Mouse (Mus musculus): Measurements from ENCODE around the gene Ppp6r2. TPM values are rescaled to one million over a fixed set of nuclear protein-coding genes. Genes with fewer than 3 reads are reported as not detected.

Ppp6r2 gene
- polyA plus RNA-seq (2015; fragmentation: Nextera tagmentation; extraction: Ambion mirVana), result 21.6 and 23.9 TPM in 2 replicates

GRCm38 (mm10) chr15:89210915-89211715, at the start of gene Ppp6r2:
Gene Ppp6r2 (plus strand): TSS chr15:89211553.
- Histone ChIP-seq H3K4me2 (replicated peaks) (peak within 1 kb of the TSS; percentile 83), H3K9me3 (no peaks in the 10 kb centered on the region), H3K4me3 (replicated peaks) (peak within 1 kb of the TSS; percentile 89), H3K36me3 (no peaks in the 10 kb centered on the region), H3K27me3 (replicated peaks) (no peaks in the 10 kb centered on the region), H3K27ac (peak within 1 kb of the TSS; percentile 68), H3K9ac (peak within 1 kb of the TSS; percentile 97), H3K4me1 (replicated peaks) (peaks cover 9% of the 10 kb centered on the region; the same call in 1 of the 2 replicates)
- ATAC-seq, result peak; percentile 87
- WGBS, result 2% methylated on average over 70 of the region's 73 CpGs

- no peak for ATAC-seq
- Histone ChIP-seq H3K27ac (no peak overlapping the region), H3K27me3 (replicated peaks) (no peaks in the 10 kb centered on the region), H3K4me3 (replicated peaks) (no peak overlapping the region), H3K36me3 (peaks cover 71% of the 10 kb centered on the region), H3K9ac (no peak overlapping the region), H3K4me2 (replicated peaks) (no peak overlapping the region), H3K9me3 (no peaks in the 10 kb centered on the region), H3K4me1 (replicated peaks) (peaks cover 21% of the 10 kb centered on the region)
- WGBS, result 95% methylated on average over 12 of the region's 12 CpGs
These were observed 45.9 kb upstream of the Ppp6r2 start for GRCm38 (mm10) chr15:89165478-89165877.

GRCm38 (mm10) chr15:89168922-89169321, 42.4 kb upstream of the Ppp6r2 start:
- Histone ChIP-seq H3K27ac (peak overlapping the region; percentile 74), H3K4me3 (replicated peaks) (0 out of 2 replicates have a peak overlapping the region, but pooled peaks have one; percentile 16), H3K27me3 (replicated peaks) (no peaks in the 10 kb centered on the region), H3K4me2 (replicated peaks) (peak overlapping the region; percentile 46), H3K4me1 (replicated peaks) (peaks cover 44% of the 10 kb centered on the region), H3K9ac (0 out of 2 replicates have a peak overlapping the region, but pooled peaks have one; percentile 8), H3K36me3 (peaks cover 43% of the 10 kb centered on the region), H3K9me3 (no peaks in the 10 kb centered on the region)
- ATAC-seq, result no peak
- 44% methylated on average over 10 of the region's 10 CpGs for WGBS

- peaks cover 38% of the 10 kb centered on the region for H3K36me3 ChIP-seq
- H3K9me3 ChIP-seq, result no peaks in the 10 kb centered on the region
- no peaks in the 10 kb centered on the region for H3K27me3 ChIP-seq (replicated peaks)
- H3K4me2 ChIP-seq (replicated peaks), result peak overlapping the region; percentile 46
- 0 out of 2 replicates have a peak overlapping the region, but pooled peaks have one; percentile 8 for H3K9ac ChIP-seq
- H3K4me1 ChIP-seq (replicated peaks), result peaks cover 49% of the 10 kb centered on the region
- H3K4me3 ChIP-seq (replicated peaks), result peak overlapping the region; percentile 16
- WGBS, result 3% methylated on average over 10 of the region's 10 CpGs
- peak overlapping the region; percentile 74 for H3K27ac ChIP-seq
- peak; percentile 65 for ATAC-seq
These were observed 41.9 kb upstream of the Ppp6r2 start for GRCm38 (mm10) chr15:89169431-89169830.

GRCm38 (mm10) chr15:89170102-89170501, 41.3 kb upstream of the Ppp6r2 start:
- peaks cover 56% of the 10 kb centered on the region for H3K4me1 ChIP-seq (replicated peaks)
- 19% methylated on average over 3 of the region's 3 CpGs for WGBS
- peak; percentile 16 for ATAC-seq
- no peak overlapping the region for H3K9ac ChIP-seq
- peak overlapping the region; percentile 46 for H3K4me2 ChIP-seq (replicated peaks)
- H3K4me3 ChIP-seq (replicated peaks), result no peak overlapping the region
- no peaks in the 10 kb centered on the region for H3K27me3 ChIP-seq (replicated peaks)
- peak overlapping the region; percentile 74 for H3K27ac ChIP-seq
- H3K36me3 ChIP-seq, result peaks cover 32% of the 10 kb centered on the region
- H3K9me3 ChIP-seq, result no peaks in the 10 kb centered on the region

GRCm38 (mm10) chr15:89171526-89172051, 39.8 kb upstream of the Ppp6r2 start:
- H3K4me2 ChIP-seq (replicated peaks), result no peak overlapping the region
- WGBS, result 89% methylated on average over 5 of the region's 5 CpGs
- H3K4me3 ChIP-seq (replicated peaks), result no peak overlapping the region
- H3K9ac ChIP-seq, result no peak overlapping the region
- peaks cover 69% of the 10 kb centered on the region for H3K4me1 ChIP-seq (replicated peaks)
- no peaks in the 10 kb centered on the region for H3K27me3 ChIP-seq (replicated peaks)
- peaks cover 17% of the 10 kb centered on the region for H3K36me3 ChIP-seq
- no peak overlapping the region; the same call in 1 of the 2 replicates for H3K27ac ChIP-seq
- no peak for ATAC-seq
- no peaks in the 10 kb centered on the region for H3K9me3 ChIP-seq

- no peak for ATAC-seq
- H3K27me3 ChIP-seq (replicated peaks), result no peaks in the 10 kb centered on the region
- H3K9me3 ChIP-seq, result no peaks in the 10 kb centered on the region
- peak overlapping the region; percentile 98 for H3K4me2 ChIP-seq (replicated peaks)
- H3K36me3 ChIP-seq, result peaks cover 9% of the 10 kb centered on the region
- peaks cover 78% of the 10 kb centered on the region for H3K4me1 ChIP-seq (replicated peaks)
- WGBS, result 45% methylated on average over 17 of the region's 17 CpGs
- peak overlapping the region; percentile 59 for H3K27ac ChIP-seq
- H3K9ac ChIP-seq, result peak overlapping the region; percentile 64
- peak overlapping the region; percentile 55 for H3K4me3 ChIP-seq (replicated peaks)
These were observed 38.9 kb upstream of the Ppp6r2 start for GRCm38 (mm10) chr15:89172276-89172935.

- H3K4me3 ChIP-seq (replicated peaks), result peak overlapping the region; percentile 55
- H3K9ac ChIP-seq, result peak overlapping the region; percentile 64
- no peaks in the 10 kb centered on the region for H3K36me3 ChIP-seq
- H3K27ac ChIP-seq, result peak overlapping the region; percentile 59
- under 1% methylated on average over 63 of the region's 65 CpGs for WGBS
- H3K4me2 ChIP-seq (replicated peaks), result peak overlapping the region; percentile 98
- no peaks in the 10 kb centered on the region for H3K9me3 ChIP-seq
- ATAC-seq, result peak; percentile 22
- H3K27me3 ChIP-seq (replicated peaks), result no peaks in the 10 kb centered on the region
- peaks cover 86% of the 10 kb centered on the region for H3K4me1 ChIP-seq (replicated peaks)
These were observed 38.1 kb upstream of the Ppp6r2 start for GRCm38 (mm10) chr15:89173024-89173905.

GRCm38 (mm10) chr15:89173906-89174214, 37.5 kb upstream of the Ppp6r2 start:
- H3K27me3 ChIP-seq (replicated peaks), result no peaks in the 10 kb centered on the region
- peak overlapping the region; percentile 98 for H3K4me2 ChIP-seq (replicated peaks)
- peak overlapping the region; percentile 64 for H3K9ac ChIP-seq
- H3K9me3 ChIP-seq, result no peaks in the 10 kb centered on the region
- ATAC-seq, result peak; percentile 58
- peaks cover 90% of the 10 kb centered on the region for H3K4me1 ChIP-seq (replicated peaks)
- H3K27ac ChIP-seq, result peak overlapping the region; percentile 59
- no peaks in the 10 kb centered on the region for H3K36me3 ChIP-seq
- peak overlapping the region; percentile 55 for H3K4me3 ChIP-seq (replicated peaks)
- 2% methylated on average over 15 of the region's 15 CpGs for WGBS

GRCm38 (mm10) chr15:89174889-89175339, 36.4 kb upstream of the Ppp6r2 start:
- Histone ChIP-seq H3K4me1 (replicated peaks) (peaks cover 84% of the 10 kb centered on the region), H3K9ac (no peak overlapping the region), H3K27ac (no peak overlapping the region), H3K4me3 (replicated peaks) (no peak overlapping the region), H3K9me3 (no peaks in the 10 kb centered on the region), H3K27me3 (replicated peaks) (no peaks in the 10 kb centered on the region), H3K4me2 (replicated peaks) (peak overlapping the region; percentile 98; the same call in 1 of the 2 replicates), H3K36me3 (no peaks in the 10 kb centered on the region)
- 51% methylated on average over 11 of the region's 11 CpGs for WGBS
- no peak for ATAC-seq

- H3K4me2 ChIP-seq (replicated peaks), result peak overlapping the region; percentile 98
- 69% methylated on average over 13 of the region's 13 CpGs for WGBS
- H3K9me3 ChIP-seq, result no peaks in the 10 kb centered on the region
- no peak overlapping the region for H3K4me3 ChIP-seq (replicated peaks)
- H3K9ac ChIP-seq, result no peak overlapping the region
- peaks cover 78% of the 10 kb centered on the region for H3K4me1 ChIP-seq (replicated peaks)
- peak overlapping the region; percentile 32; the same call in 1 of the 2 replicates for H3K27ac ChIP-seq
- ATAC-seq, result no peak
- no peaks in the 10 kb centered on the region for H3K27me3 ChIP-seq (replicated peaks)
- no peaks in the 10 kb centered on the region for H3K36me3 ChIP-seq
These were observed 35.8 kb upstream of the Ppp6r2 start for GRCm38 (mm10) chr15:89175411-89176155.
